Mouse (Mus musculus) neural tube, embryonic 14.5 days (tissue): ENCODE measurements at regions not wholly inside any gene's neighbourhood (a gene's known extent, or its start where the extent isn't known, plus 50 kb on each side); places are given as distances from the start of the nearest gene placed in this dataset.

Source experiments
- ATAC-seq: fragments of 200-750 bp; cut with Nextera tagmentation; 2 replicates; pipeline ENCODE4 v1.8.0; 2017; ENCODE audit warnings: low read depth, mild to moderate bottlenecking, moderate TSS enrichment, moderate library complexity
- H3K27ac ChIP-seq: fragments of 300-500 bp; sonication (generic); 2 replicates; pipeline ENCODE4 v1.5.1; 2014; ENCODE audit warnings: low read depth, mild to moderate bottlenecking, control low read depth, low read length, moderate library complexity, mixed read lengths
- H3K27me3 ChIP-seq: fragments of 300-500 bp; sonication (generic); 2 replicates; pipeline ENCODE4 v1.6.1; 2014; ENCODE audit warnings: low read length; ENCODE audit not compliant: control insufficient read depth, insufficient read depth
- H3K36me3 ChIP-seq: fragments of 300-500 bp; sonication (generic); 2 replicates; pipeline ENCODE4 v1.6.1; 2014; ENCODE audit warnings: low read length, mixed read lengths; ENCODE audit not compliant: control insufficient read depth, insufficient read depth
- H3K4me1 ChIP-seq: fragments of 300-500 bp; sonication (generic); 2 replicates; pipeline ENCODE4 v1.6.1; 2014; ENCODE audit warnings: low read length; ENCODE audit not compliant: control insufficient read depth, insufficient read depth
- H3K4me2 ChIP-seq: fragments of 300-500 bp; sonication (generic); 2 replicates; pipeline ENCODE4 v1.6.1; 2014; ENCODE audit warnings: mild to moderate bottlenecking, low read depth, low read length, control low read depth
- H3K4me3 ChIP-seq: fragments of 300-500 bp; sonication (generic); 2 replicates; pipeline ENCODE4 v1.5.1; 2014; ENCODE audit warnings: low read depth, low read length, control low read depth, mixed read lengths
- H3K9ac ChIP-seq: fragments of 300-500 bp; sonication (generic); replicated peaks from 2 replicates; pipeline ENCODE4 v1.6.1; 2014; ENCODE audit warnings: low read depth, mild to moderate bottlenecking, control low read depth, low read length, mixed read lengths
- H3K9me3 ChIP-seq: fragments of 300-500 bp; sonication (generic); 2 replicates; pipeline ENCODE4 v1.6.1; 2016; ENCODE audit warnings: low read length; ENCODE audit not compliant: control insufficient read depth
- WGBS: fragments of 180-500 bp; shearing (Covaris S2); extraction: QIAGEN DNeasy Blood & Tissue Kit; methylation state at CpG from one replicate; pipeline ENCODE4 v1.1.7; 2014; 5-methylcytosine and 5-hydroxymethylcytosine counted together

- Histone ChIP-seq H3K4me1 (no peaks in the 10 kb centered on the region), H3K4me3 (no peak overlapping the region), H3K9ac (no peak overlapping the region), H3K27ac (no peak overlapping the region), H3K9me3 (no peaks in the 10 kb centered on the region), H3K27me3 (no peaks in the 10 kb centered on the region), H3K4me2 (no peak overlapping the region), H3K36me3 (no peaks in the 10 kb centered on the region)
- WGBS: 91% methylated on average over 6 of the region's 6 CpGs
- no peak for ATAC-seq
Observed at GRCm38 (mm10) chr3:35260936-35261335, 493.0 kb upstream of the Atp11b start.

DNA sequence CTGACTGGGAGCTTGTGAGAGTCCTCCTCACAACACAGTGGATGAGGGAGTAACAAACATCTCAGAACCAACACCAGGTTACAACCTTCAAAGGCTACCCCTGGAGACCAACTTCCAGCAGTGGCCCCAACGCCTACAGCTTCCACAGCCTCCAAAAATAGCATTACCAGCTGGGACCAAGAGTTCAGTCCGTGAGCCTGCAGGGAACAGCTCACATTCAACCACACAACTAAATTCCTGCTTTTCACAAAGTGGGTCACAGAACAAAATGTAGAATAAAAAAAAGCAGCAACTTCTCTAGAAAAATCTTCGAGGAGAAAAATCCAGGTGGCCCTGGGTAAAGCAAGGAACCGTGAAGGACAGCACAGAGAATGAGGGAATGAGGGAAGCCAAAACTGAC lies 485.0 kb upstream of the Atp11b start:
- H3K4me2 ChIP-seq: no peak overlapping the region
- 65% methylated on average over 4 of the region's 4 CpGs for WGBS
- no peaks in the 10 kb centered on the region for H3K4me1 ChIP-seq
- no peak overlapping the region for H3K4me3 ChIP-seq
- H3K27me3 ChIP-seq: no peaks in the 10 kb centered on the region
- ATAC-seq: no peak
- H3K36me3 ChIP-seq: no peaks in the 10 kb centered on the region
- no peak overlapping the region for H3K9ac ChIP-seq
- H3K9me3 ChIP-seq: no peaks in the 10 kb centered on the region
- H3K27ac ChIP-seq: no peak overlapping the region

- H3K27me3 ChIP-seq: no peaks in the 10 kb centered on the region
- WGBS: 51% methylated on average over 7 of the region's 7 CpGs
- no peaks in the 10 kb centered on the region for H3K9me3 ChIP-seq
- no peak overlapping the region for H3K9ac ChIP-seq
- H3K4me1 ChIP-seq: no peaks in the 10 kb centered on the region
- no peak overlapping the region for H3K27ac ChIP-seq
- H3K4me2 ChIP-seq: no peak overlapping the region
- H3K36me3 ChIP-seq: no peaks in the 10 kb centered on the region
- H3K4me3 ChIP-seq: no peak overlapping the region
- ATAC-seq: peak; percentile 74; the same call in 1 of the 2 replicates
Observed at GRCm38 (mm10) chr3:35269977-35270880, 483.7 kb upstream of the Atp11b start.

- Histone ChIP-seq H3K36me3 (no peaks in the 10 kb centered on the region), H3K27me3 (no peaks in the 10 kb centered on the region), H3K9me3 (no peaks in the 10 kb centered on the region), H3K4me1 (no peaks in the 10 kb centered on the region), H3K4me2 (no peak overlapping the region), H3K4me3 (no peak overlapping the region), H3K9ac (no peak overlapping the region), H3K27ac (0 out of 2 replicates have a peak overlapping the region, but pooled peaks have one; percentile 10)
- no peak for ATAC-seq
- 66% methylated on average over 5 of the region's 5 CpGs for WGBS
Observed at GRCm38 (mm10) chr3:35273546-35273945, 480.4 kb upstream of the Atp11b start.

DNA sequence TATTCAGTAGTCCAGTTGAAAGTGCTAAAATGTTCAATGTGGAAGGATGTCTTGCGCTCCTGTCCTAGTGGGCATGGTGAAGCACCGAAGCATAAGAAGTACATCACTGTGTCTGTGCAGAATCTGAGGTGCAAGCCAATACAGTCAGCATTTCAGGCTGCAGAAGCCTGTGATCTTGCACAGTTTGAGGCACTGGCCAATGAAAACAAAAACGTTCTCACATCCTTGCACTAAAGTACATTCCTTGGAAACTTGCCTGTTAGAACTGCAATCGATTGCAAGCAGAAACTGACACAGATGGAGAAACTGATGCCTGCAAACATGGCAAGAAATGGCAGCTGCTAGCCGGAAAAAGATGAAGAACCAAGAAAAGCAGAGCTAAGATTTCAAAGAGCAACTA lies 472.9 kb upstream of the Atp11b start:
- no peaks in the 10 kb centered on the region for H3K4me1 ChIP-seq
- no peak overlapping the region for H3K4me3 ChIP-seq
- no peaks in the 10 kb centered on the region for H3K36me3 ChIP-seq
- ATAC-seq: no peak
- WGBS: 81% methylated on average over 5 of the region's 5 CpGs
- H3K9ac ChIP-seq: no peak overlapping the region
- no peak overlapping the region for H3K4me2 ChIP-seq
- H3K9me3 ChIP-seq: no peaks in the 10 kb centered on the region
- no peaks in the 10 kb centered on the region for H3K27me3 ChIP-seq
- no peak overlapping the region for H3K27ac ChIP-seq

- no peaks in the 10 kb centered on the region for H3K9me3 ChIP-seq
- no peaks in the 10 kb centered on the region for H3K4me1 ChIP-seq
- H3K27me3 ChIP-seq: no peaks in the 10 kb centered on the region
- H3K27ac ChIP-seq: no peak overlapping the region
- no peak overlapping the region for H3K4me2 ChIP-seq
- ATAC-seq: no peak
- no peaks in the 10 kb centered on the region for H3K36me3 ChIP-seq
- H3K9ac ChIP-seq: no peak overlapping the region
- 89% methylated on average over 2 of the region's 2 CpGs for WGBS
- no peak overlapping the region for H3K4me3 ChIP-seq
Observed at GRCm38 (mm10) chr3:35282106-35282505, 471.8 kb upstream of the Atp11b start.

DNA sequence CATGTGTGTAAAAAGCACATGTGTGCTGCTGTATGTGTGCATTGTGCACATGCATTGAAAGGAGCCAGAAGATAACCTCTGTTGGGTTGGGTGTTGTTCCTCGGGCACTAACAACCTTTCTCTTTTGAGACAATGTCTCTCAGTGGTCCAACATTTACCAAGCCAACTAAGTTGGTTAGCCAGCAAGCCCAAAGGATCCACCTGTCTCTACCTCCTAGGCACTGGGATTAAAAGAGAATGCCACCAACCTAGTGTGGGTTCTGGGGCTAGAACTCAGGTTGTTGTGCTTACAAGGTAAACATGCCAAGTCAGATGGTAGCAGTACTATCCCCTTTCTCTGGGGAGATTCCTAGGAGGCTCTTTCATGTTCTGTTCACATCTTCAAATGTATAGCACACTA lies 459.1 kb upstream of the Atp11b start:
- ATAC-seq: no peak
- H3K9ac ChIP-seq: no peak overlapping the region
- WGBS: 97% methylated on average over 1 of the region's 1 CpGs

DNA sequence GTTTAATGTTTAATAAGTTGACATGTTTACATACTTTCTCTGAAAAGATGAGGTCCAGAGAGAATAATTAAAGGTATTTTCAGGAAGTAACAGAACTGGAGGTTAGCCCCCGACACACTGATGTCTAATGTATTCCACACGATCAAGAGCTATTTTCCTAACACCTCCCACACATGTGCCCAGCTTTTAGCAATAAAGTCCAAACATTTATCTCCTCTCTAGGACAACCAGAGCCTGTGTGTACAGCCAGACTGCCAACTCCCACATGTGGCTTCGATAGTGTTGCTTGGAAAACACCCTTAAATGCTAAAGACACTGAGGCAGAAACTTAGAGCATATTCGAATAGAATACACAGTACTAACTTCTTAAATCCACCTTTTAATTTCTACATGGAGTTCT lies 458.2 kb upstream of the Atp11b start:
- H3K27ac ChIP-seq: no peak overlapping the region
- H3K9me3 ChIP-seq: no peaks in the 10 kb centered on the region
- no peak for ATAC-seq
- H3K4me2 ChIP-seq: no peak overlapping the region
- H3K36me3 ChIP-seq: no peaks in the 10 kb centered on the region
- H3K9ac ChIP-seq: no peak overlapping the region
- no peaks in the 10 kb centered on the region for H3K4me1 ChIP-seq
- no peak overlapping the region for H3K4me3 ChIP-seq
- H3K27me3 ChIP-seq: no peaks in the 10 kb centered on the region
- 87% methylated on average over 4 of the region's 4 CpGs for WGBS

More for the DNA sequence above, 459.1 kb upstream of the Atp11b start:
- Histone ChIP-seq H3K4me1 (no peaks in the 10 kb centered on the region), H3K9me3 (no peaks in the 10 kb centered on the region), H3K4me2 (no peak overlapping the region), H3K36me3 (no peaks in the 10 kb centered on the region), H3K27ac (no peak overlapping the region), H3K4me3 (no peak overlapping the region), H3K27me3 (no peaks in the 10 kb centered on the region)

DNA sequence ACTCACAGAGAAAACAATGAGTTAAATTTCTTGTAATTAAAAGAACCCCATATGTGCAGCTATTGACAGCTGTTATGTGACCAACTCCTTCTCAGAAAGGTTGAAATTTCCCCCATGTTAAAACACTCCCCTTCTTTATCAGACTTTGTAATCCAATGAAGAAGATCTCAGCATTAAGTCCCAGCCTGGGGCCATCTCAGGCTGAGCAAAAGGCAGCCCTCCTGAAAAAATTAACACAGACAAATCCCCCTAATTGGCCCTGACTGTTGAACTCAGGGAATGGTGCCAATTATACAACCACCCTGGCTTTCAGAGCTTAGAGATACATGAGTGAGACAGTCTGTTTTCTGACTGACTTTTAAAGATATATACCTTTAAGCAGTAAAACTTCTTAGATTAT lies 454.9 kb upstream of the Atp11b start:
- no peak overlapping the region for H3K9ac ChIP-seq
- no peak overlapping the region for H3K4me2 ChIP-seq
- H3K27ac ChIP-seq: no peak overlapping the region
- H3K4me1 ChIP-seq: no peaks in the 10 kb centered on the region
- 0 out of 2 replicates have a peak, but pooled peaks cover 5% of the 10 kb centered on the region for H3K9me3 ChIP-seq
- H3K4me3 ChIP-seq: no peak overlapping the region
- H3K27me3 ChIP-seq: no peaks in the 10 kb centered on the region
- no peak for ATAC-seq
- H3K36me3 ChIP-seq: no peaks in the 10 kb centered on the region
